Mouse (Mus musculus) C2C12 (cell line): ENCODE results near the gene Endov.

Source experiments
- CTCF ChIP-seq: IDR thresholded peaks from one replicate; pipeline ENCODE4 v1.5.1; 2011; ENCODE audit not compliant: control insufficient read depth, insufficient read depth, insufficient read length
- MAX ChIP-seq: IDR thresholded peaks from one replicate; pipeline ENCODE4 v1.6.1; 2011; ENCODE audit warnings: mild to moderate bottlenecking, control low read depth

GRCm38 (mm10) chr11:119515823-119516676 lies 24.9 kb downstream of the Endov start:
- TF ChIP-seq CTCF (no peak), MAX (no peak)
